Mouse (Mus musculus) stomach, embryonic 15.5 days (tissue): ENCODE data around the gene Wdr64. TPM values are rescaled to one million over a fixed set of nuclear protein-coding genes. Genes with fewer than 3 reads are reported as not detected.

Source experiments
- ATAC-seq: fragments of 200-750 bp; cut with Nextera tagmentation; 2 replicates; pipeline ENCODE4 v1.8.0; 2017; ENCODE audit warnings: low read depth, moderate number of reproducible peaks, moderate TSS enrichment; ENCODE audit not compliant: insufficient read depth, low FRiP score
- H3K27ac ChIP-seq: fragments of 300-500 bp; sonication (generic); 2 replicates; pipeline ENCODE4 v1.5.1; 2015; ENCODE audit warnings: mild to moderate bottlenecking, inconsistent platforms
- H3K27me3 ChIP-seq: fragments of 300-500 bp; sonication (generic); replicated peaks from 2 replicates; pipeline ENCODE4 v1.6.1; 2015; ENCODE audit warnings: inconsistent platforms
- H3K36me3 ChIP-seq: fragments of 300-500 bp; sonication (generic); 2 replicates; pipeline ENCODE4 v1.6.1; 2015; ENCODE audit warnings: inconsistent platforms
- H3K4me1 ChIP-seq: fragments of 300-500 bp; sonication (generic); 2 replicates; pipeline ENCODE4 v1.6.1; 2015; ENCODE audit warnings: inconsistent platforms
- H3K4me2 ChIP-seq: fragments of 300-500 bp; sonication (generic); 2 replicates; pipeline ENCODE4 v1.6.1; 2015; ENCODE audit warnings: mild to moderate bottlenecking, inconsistent platforms
- H3K4me3 ChIP-seq: fragments of 300-500 bp; sonication (generic); replicated peaks from 2 replicates; pipeline ENCODE4 v1.5.1; 2015; ENCODE audit warnings: inconsistent platforms
- H3K9ac ChIP-seq: fragments of 300-500 bp; sonication (generic); 2 replicates; pipeline ENCODE4 v1.6.1; 2015; ENCODE audit warnings: inconsistent platforms
- H3K9me3 ChIP-seq: fragments of 300-500 bp; sonication (generic); 2 replicates; pipeline ENCODE4 v1.6.1; 2016; ENCODE audit warnings: inconsistent platforms
- WGBS: fragments of 180-500 bp; shearing (Covaris S2); methylation state at CpG from one replicate; pipeline ENCODE4 v1.1.7; 2015; 5-methylcytosine and 5-hydroxymethylcytosine counted together
- polyA plus RNA-seq: library from polyadenylated mRNA; unstranded; fragments of >200 nt; fragmentation: Nextera tagmentation; extraction: Ambion mirVana; gene quantifications from 2 replicates; pipeline ENCODE4 v1.2.1, GENCODE M21; 2015

Gene Wdr64
- polyA plus RNA-seq, 1 experiment from 2014 or later = not detected

- H3K27ac ChIP-seq = peak within 1 kb of the TSS; percentile 89
- peak; percentile 98 for ATAC-seq
- H3K36me3 ChIP-seq = no peaks in the 10 kb centered on the region
- peak within 1 kb of the TSS; percentile 84 for H3K9ac ChIP-seq
- H3K27me3 ChIP-seq = no peaks in the 10 kb centered on the region
- WGBS = under 1% methylated on average over 62 of the region's 73 CpGs
- H3K9me3 ChIP-seq = no peaks in the 10 kb centered on the region
- H3K4me3 ChIP-seq = peak within 1 kb of the TSS; percentile 69
- peak within 1 kb of the TSS; percentile 94 for H3K4me2 ChIP-seq
- 0 out of 2 replicates have a peak, but pooled peaks cover 10% of the 10 kb centered on the region for H3K4me1 ChIP-seq
Measured at GRCm38 (mm10) chr1:175692246-175692996, 6.0 kb upstream of the Wdr64 start, which contains the start of the genes Opn3 and Chml. Gene Opn3, minus strand, starts transcription at chr1:175692776. Gene Chml, minus strand, starts transcription at chr1:175692901.

- no peaks in the 10 kb centered on the region for H3K27me3 ChIP-seq
- under 1% methylated on average over 16 of the region's 17 CpGs for WGBS
- H3K4me2 ChIP-seq = peak overlapping the region; percentile 94
- no peak; the same call in 1 of the 2 replicates for ATAC-seq
- peak overlapping the region; percentile 69 for H3K4me3 ChIP-seq
- H3K9me3 ChIP-seq = no peaks in the 10 kb centered on the region
- peak overlapping the region; percentile 46 for H3K27ac ChIP-seq
- no peak overlapping the region for H3K9ac ChIP-seq
- H3K36me3 ChIP-seq = no peaks in the 10 kb centered on the region
- 0 out of 2 replicates have a peak, but pooled peaks cover 10% of the 10 kb centered on the region for H3K4me1 ChIP-seq
Measured at GRCm38 (mm10) chr1:175692997-175693361, 5.4 kb upstream of the Wdr64 start.

- WGBS = 30% methylated on average over 12 of the region's 12 CpGs
- Histone ChIP-seq H3K4me2 (peak overlapping the region; percentile 94), H3K27me3 (no peaks in the 10 kb centered on the region), H3K27ac (peak overlapping the region; percentile 46), H3K9me3 (no peaks in the 10 kb centered on the region), H3K4me3 (peak overlapping the region; percentile 69), H3K36me3 (no peaks in the 10 kb centered on the region), H3K9ac (no peak overlapping the region), H3K4me1 (0 out of 2 replicates have a peak, but pooled peaks cover 10% of the 10 kb centered on the region)
- ATAC-seq = no peak
Measured at GRCm38 (mm10) chr1:175693429-175693960, 4.9 kb upstream of the Wdr64 start.

GRCm38 (mm10) chr1:175699375-175699774 lies 982 bp downstream of the Wdr64 start:
- Histone ChIP-seq H3K4me1 (no peaks in the 10 kb centered on the region), H3K36me3 (no peaks in the 10 kb centered on the region), H3K9me3 (no peaks in the 10 kb centered on the region), H3K27me3 (no peaks in the 10 kb centered on the region), H3K27ac (no peak overlapping the region), H3K4me3 (no peak overlapping the region), H3K9ac (no peak overlapping the region), H3K4me2 (no peak overlapping the region)
- 64% methylated on average over 3 of the region's 3 CpGs for WGBS
- ATAC-seq = no peak

- Histone ChIP-seq H3K9ac (no peak overlapping the region), H3K27me3 (no peaks in the 10 kb centered on the region), H3K27ac (no peak overlapping the region), H3K4me2 (no peak overlapping the region), H3K36me3 (no peaks in the 10 kb centered on the region), H3K4me1 (no peaks in the 10 kb centered on the region), H3K9me3 (no peaks in the 10 kb centered on the region), H3K4me3 (no peak overlapping the region)
- WGBS = 35% methylated on average over 4 of the region's 4 CpGs
- ATAC-seq = no peak; the same call in 1 of the 2 replicates
Measured at GRCm38 (mm10) chr1:175699796-175700195, 1.4 kb downstream of the Wdr64 start.

GRCm38 (mm10) chr1:175701145-175701544 lies 2.8 kb downstream of the Wdr64 start:
- no peak overlapping the region for H3K9ac ChIP-seq
- H3K36me3 ChIP-seq = no peaks in the 10 kb centered on the region
- ATAC-seq = peak; percentile 54; the same call in 1 of the 2 replicates
- no peaks in the 10 kb centered on the region for H3K4me1 ChIP-seq
- no peak overlapping the region for H3K4me2 ChIP-seq
- H3K9me3 ChIP-seq = no peaks in the 10 kb centered on the region
- no peak overlapping the region for H3K27ac ChIP-seq
- WGBS = 59% methylated on average over 4 of the region's 4 CpGs
- H3K27me3 ChIP-seq = no peaks in the 10 kb centered on the region
- no peak overlapping the region for H3K4me3 ChIP-seq

- Histone ChIP-seq H3K4me2 (no peak overlapping the region), H3K36me3 (no peaks in the 10 kb centered on the region), H3K4me3 (no peak overlapping the region), H3K4me1 (no peaks in the 10 kb centered on the region), H3K27ac (no peak overlapping the region), H3K9ac (no peak overlapping the region), H3K9me3 (no peaks in the 10 kb centered on the region), H3K27me3 (no peaks in the 10 kb centered on the region)
- 67% methylated on average over 5 of the region's 5 CpGs for WGBS
- ATAC-seq = no peak
Measured at GRCm38 (mm10) chr1:175707599-175707998, 9.2 kb downstream of the Wdr64 start.

GRCm38 (mm10) chr1:175708013-175708412 lies 9.6 kb downstream of the Wdr64 start:
- Histone ChIP-seq H3K4me2 (no peak overlapping the region), H3K27me3 (no peaks in the 10 kb centered on the region), H3K4me3 (no peak overlapping the region), H3K9ac (no peak overlapping the region), H3K36me3 (no peaks in the 10 kb centered on the region), H3K9me3 (no peaks in the 10 kb centered on the region), H3K4me1 (no peaks in the 10 kb centered on the region), H3K27ac (no peak overlapping the region)
- ATAC-seq = no peak

GRCm38 (mm10) chr1:175712338-175712909 lies 14.0 kb downstream of the Wdr64 start:
- Histone ChIP-seq H3K27ac (no peak overlapping the region), H3K9me3 (no peaks in the 10 kb centered on the region), H3K36me3 (no peaks in the 10 kb centered on the region), H3K4me1 (no peaks in the 10 kb centered on the region), H3K9ac (no peak overlapping the region), H3K4me2 (no peak overlapping the region), H3K4me3 (no peak overlapping the region), H3K27me3 (no peaks in the 10 kb centered on the region)
- WGBS = 74% methylated on average over 11 of the region's 11 CpGs
- peak; percentile 27; the same call in 1 of the 2 replicates for ATAC-seq

- Histone ChIP-seq H3K9me3 (no peaks in the 10 kb centered on the region), H3K27me3 (no peaks in the 10 kb centered on the region), H3K4me2 (no peak overlapping the region), H3K9ac (no peak overlapping the region), H3K36me3 (no peaks in the 10 kb centered on the region), H3K4me1 (no peaks in the 10 kb centered on the region), H3K4me3 (no peak overlapping the region), H3K27ac (no peak overlapping the region)
- 83% methylated on average over 9 of the region's 9 CpGs for WGBS
- ATAC-seq = no peak
Measured at GRCm38 (mm10) chr1:175716832-175717231, 18.4 kb downstream of the Wdr64 start.

GRCm38 (mm10) chr1:175725771-175726170 lies 27.4 kb downstream of the Wdr64 start:
- H3K4me2 ChIP-seq = no peak overlapping the region
- H3K27me3 ChIP-seq = no peaks in the 10 kb centered on the region
- no peak overlapping the region for H3K9ac ChIP-seq
- no peaks in the 10 kb centered on the region for H3K4me1 ChIP-seq
- H3K36me3 ChIP-seq = no peaks in the 10 kb centered on the region
- peak; percentile 73 for ATAC-seq
- 24% methylated on average over 7 of the region's 7 CpGs for WGBS
- no peak overlapping the region for H3K27ac ChIP-seq
- no peak overlapping the region for H3K4me3 ChIP-seq
- no peaks in the 10 kb centered on the region for H3K9me3 ChIP-seq
